Mouse (Mus musculus): ENCODE measurements at regions not wholly inside any gene's neighbourhood (a gene's known extent, or its start where the extent isn't known, plus 50 kb on each side); places are given as distances from the start of the nearest gene placed in this dataset.

- Histone ChIP-seq H3K27me3 (no peaks in the 10 kb centered on the region), H3K36me3 (no peaks in the 10 kb centered on the region), H3K4me1 (peaks cover 1% of the 10 kb centered on the region; the same call in 1 of the 2 replicates), H3K4me3 (no peak overlapping the region), H3K9ac (replicated peaks) (no peak overlapping the region), H3K27ac (replicated peaks) (no peak overlapping the region), H3K4me2 (replicated peaks) (no peak overlapping the region), H3K9me3 (no peaks in the 10 kb centered on the region)
- no peak for ATAC-seq (ENCODE audit: low FRiP score, low read depth)
- 87% methylated on average over 10 of the region's 10 CpGs for WGBS
Observed at GRCm38 (mm10) chr4:105332081-105332480, 174.9 kb downstream of the Plpp3 start.

GRCm38 (mm10) chr4:105335872-105336271 lies 178.7 kb downstream of the Plpp3 start:
- no peak for ATAC-seq (ENCODE audit: low FRiP score, low read depth)
- Histone ChIP-seq H3K27ac (replicated peaks) (no peak overlapping the region), H3K36me3 (no peaks in the 10 kb centered on the region), H3K4me2 (replicated peaks) (no peak overlapping the region), H3K4me1 (no peaks in the 10 kb centered on the region; the same call in 1 of the 2 replicates), H3K4me3 (no peak overlapping the region), H3K27me3 (no peaks in the 10 kb centered on the region), H3K9ac (replicated peaks) (no peak overlapping the region), H3K9me3 (no peaks in the 10 kb centered on the region)
- 52% methylated on average over 1 of the region's 1 CpGs for WGBS

- no peak overlapping the region for H3K27ac ChIP-seq (replicated peaks)
- no peak for ATAC-seq (ENCODE audit: low FRiP score, low read depth)
- no peak overlapping the region for H3K4me3 ChIP-seq
- H3K4me2 ChIP-seq (replicated peaks) = no peak overlapping the region
- H3K36me3 ChIP-seq = no peaks in the 10 kb centered on the region
- WGBS = 69% methylated on average over 4 of the region's 4 CpGs
- H3K9ac ChIP-seq (replicated peaks) = no peak overlapping the region
- no peaks in the 10 kb centered on the region for H3K9me3 ChIP-seq
- no peaks in the 10 kb centered on the region; the same call in 1 of the 2 replicates for H3K4me1 ChIP-seq
- H3K27me3 ChIP-seq = no peaks in the 10 kb centered on the region
Observed at GRCm38 (mm10) chr4:105336557-105336956, 179.4 kb downstream of the Plpp3 start.

- H3K27me3 ChIP-seq = no peaks in the 10 kb centered on the region
- H3K4me2 ChIP-seq (replicated peaks) = no peak overlapping the region
- no peaks in the 10 kb centered on the region; the same call in 1 of the 2 replicates for H3K4me1 ChIP-seq
- H3K9me3 ChIP-seq = no peaks in the 10 kb centered on the region
- H3K36me3 ChIP-seq = no peaks in the 10 kb centered on the region
- H3K27ac ChIP-seq (replicated peaks) = no peak overlapping the region
- no peak overlapping the region for H3K9ac ChIP-seq (replicated peaks)
- WGBS = 86% methylated on average over 7 of the region's 7 CpGs
- no peak overlapping the region for H3K4me3 ChIP-seq
- ATAC-seq (ENCODE audit: low FRiP score, low read depth) = no peak
Observed at GRCm38 (mm10) chr4:105338131-105338530, 181.0 kb downstream of the Plpp3 start.

GRCm38 (mm10) chr4:105338861-105339260 lies 181.7 kb downstream of the Plpp3 start:
- Histone ChIP-seq H3K27ac (replicated peaks) (no peak overlapping the region), H3K9me3 (no peaks in the 10 kb centered on the region), H3K4me3 (no peak overlapping the region), H3K4me1 (no peaks in the 10 kb centered on the region; the same call in 1 of the 2 replicates), H3K27me3 (no peaks in the 10 kb centered on the region), H3K9ac (replicated peaks) (no peak overlapping the region), H3K4me2 (replicated peaks) (no peak overlapping the region), H3K36me3 (no peaks in the 10 kb centered on the region)
- 84% methylated on average over 7 of the region's 7 CpGs for WGBS
- ATAC-seq (ENCODE audit: low FRiP score, low read depth) = no peak

- no peak overlapping the region for H3K4me3 ChIP-seq
- no peaks in the 10 kb centered on the region for H3K27me3 ChIP-seq
- 91% methylated on average over 7 of the region's 7 CpGs for WGBS
- no peak overlapping the region for H3K9ac ChIP-seq (replicated peaks)
- no peak overlapping the region for H3K27ac ChIP-seq (replicated peaks)
- no peak overlapping the region for H3K4me2 ChIP-seq (replicated peaks)
- no peak for ATAC-seq (ENCODE audit: low FRiP score, low read depth)
- no peaks in the 10 kb centered on the region for H3K36me3 ChIP-seq
- no peaks in the 10 kb centered on the region for H3K4me1 ChIP-seq
- H3K9me3 ChIP-seq = no peaks in the 10 kb centered on the region
Observed at GRCm38 (mm10) chr4:105341274-105341673, 184.1 kb downstream of the Plpp3 start.

GRCm38 (mm10) chr4:105346846-105347245 lies 189.7 kb downstream of the Plpp3 start:
- H3K4me1 ChIP-seq = no peaks in the 10 kb centered on the region; the same call in 1 of the 2 replicates
- no peaks in the 10 kb centered on the region for H3K36me3 ChIP-seq
- no peak overlapping the region for H3K27ac ChIP-seq (replicated peaks)
- no peaks in the 10 kb centered on the region for H3K9me3 ChIP-seq
- no peak overlapping the region for H3K4me2 ChIP-seq (replicated peaks)
- whole genome bisulfite sequencing = 92% methylated on average over 8 of the region's 8 CpGs
- H3K9ac ChIP-seq (replicated peaks) = no peak overlapping the region
- no peaks in the 10 kb centered on the region for H3K27me3 ChIP-seq
- no peak overlapping the region for H3K4me3 ChIP-seq
- ATAC-seq (ENCODE audit: low FRiP score, low read depth) = no peak

GRCm38 (mm10) chr4:105347911-105348310 lies 190.8 kb downstream of the Plpp3 start:
- Histone ChIP-seq H3K9ac (replicated peaks) (no peak overlapping the region), H3K4me2 (replicated peaks) (no peak overlapping the region), H3K27me3 (no peaks in the 10 kb centered on the region), H3K27ac (replicated peaks) (no peak overlapping the region), H3K4me3 (no peak overlapping the region), H3K9me3 (no peaks in the 10 kb centered on the region), H3K36me3 (no peaks in the 10 kb centered on the region), H3K4me1 (no peaks in the 10 kb centered on the region; the same call in 1 of the 2 replicates)
- WGBS = 94% methylated on average over 8 of the region's 8 CpGs
- no peak for ATAC-seq (ENCODE audit: low FRiP score, low read depth)

GRCm38 (mm10) chr4:105349316-105350207 lies 192.4 kb downstream of the Plpp3 start:
- H3K4me1 ChIP-seq = no peaks in the 10 kb centered on the region; the same call in 1 of the 2 replicates
- no peak overlapping the region for H3K4me2 ChIP-seq (replicated peaks)
- H3K9me3 ChIP-seq = no peaks in the 10 kb centered on the region
- 94% methylated on average over 8 of the region's 8 CpGs for WGBS
- no peak overlapping the region for H3K9ac ChIP-seq (replicated peaks)
- no peak for ATAC-seq (ENCODE audit: low FRiP score, low read depth)
- H3K4me3 ChIP-seq = no peak overlapping the region
- H3K27ac ChIP-seq (replicated peaks) = no peak overlapping the region
- no peaks in the 10 kb centered on the region for H3K36me3 ChIP-seq
- no peaks in the 10 kb centered on the region for H3K27me3 ChIP-seq

- Histone ChIP-seq H3K9ac (replicated peaks) (no peak overlapping the region), H3K4me2 (replicated peaks) (no peak overlapping the region), H3K4me1 (peaks cover 9% of the 10 kb centered on the region; the same call in 1 of the 2 replicates), H3K9me3 (no peaks in the 10 kb centered on the region), H3K36me3 (no peaks in the 10 kb centered on the region), H3K4me3 (no peak overlapping the region), H3K27me3 (no peaks in the 10 kb centered on the region), H3K27ac (replicated peaks) (no peak overlapping the region)
- peak; percentile 52; the same call in 1 of the 2 replicates for ATAC-seq (ENCODE audit: low FRiP score, low read depth)
- 64% methylated on average over 7 of the region's 7 CpGs for WGBS
Observed at GRCm38 (mm10) chr4:105352342-105352741, 195.2 kb downstream of the Plpp3 start.

- H3K4me1 ChIP-seq = peaks cover 9% of the 10 kb centered on the region; the same call in 1 of the 2 replicates
- no peaks in the 10 kb centered on the region for H3K36me3 ChIP-seq
- no peak for ATAC-seq (ENCODE audit: low FRiP score, low read depth)
- no peak overlapping the region for H3K9ac ChIP-seq (replicated peaks)
- WGBS = 85% methylated on average over 3 of the region's 3 CpGs
- no peak overlapping the region for H3K4me3 ChIP-seq
- no peaks in the 10 kb centered on the region for H3K27me3 ChIP-seq
- H3K27ac ChIP-seq (replicated peaks) = no peak overlapping the region
- H3K9me3 ChIP-seq = no peaks in the 10 kb centered on the region
- no peak overlapping the region for H3K4me2 ChIP-seq (replicated peaks)
Observed at GRCm38 (mm10) chr4:105352953-105353352, 195.8 kb downstream of the Plpp3 start.

- H3K9me3 ChIP-seq = no peaks in the 10 kb centered on the region
- H3K27ac ChIP-seq (replicated peaks) = no peak overlapping the region
- no peak for ATAC-seq (ENCODE audit: low FRiP score, low read depth)
- H3K27me3 ChIP-seq = no peaks in the 10 kb centered on the region
- no peaks in the 10 kb centered on the region for H3K36me3 ChIP-seq
- no peak overlapping the region for H3K9ac ChIP-seq (replicated peaks)
- WGBS = 70% methylated on average over 8 of the region's 8 CpGs
- peaks cover 9% of the 10 kb centered on the region; the same call in 1 of the 2 replicates for H3K4me1 ChIP-seq
- no peak overlapping the region for H3K4me3 ChIP-seq
- H3K4me2 ChIP-seq (replicated peaks) = no peak overlapping the region
Observed at GRCm38 (mm10) chr4:105354097-105354496, 196.9 kb downstream of the Plpp3 start.
